8 mouse cellular contexts compared by ENCODE assay signal in genomic region chr5:116422699-116423201, GRCm38 (mm10). TPM values are rescaled to one million over a fixed set of nuclear protein-coding genes. Genes with fewer than 3 reads are reported as not detected.
DNase-seq lines count a peak whose midpoint lies in the region; ATAC-seq and TF ChIP-seq lines count a peak whose summit lies in the region.

Gene Hspb8 (minus strand): TSS chr5:116422864.

- H3K9me3 ChIP-seq in E14TG2a.4 (ENCODE audit: low read length): no peaks in the 10 kb centered on the region
- no peaks in the 10 kb centered on the region for H3K9me3 ChIP-seq in embryonic facial prominence, embryonic 13.5 days
- H3K9me3 ChIP-seq in heart, embryonic 12.5 days (replicated peaks): no peaks in the 10 kb centered on the region
- H3K9me3 ChIP-seq in kidney, embryonic 16.5 days (ENCODE audit: low read length): no peaks in the 10 kb centered on the region
- H3K9me3 ChIP-seq in liver, embryonic 16.5 days (replicated peaks; ENCODE audit: control insufficient read depth, low read length): no peaks in the 10 kb centered on the region

- peak within 1 kb of the TSS; percentile 76 for H3K27ac ChIP-seq in embryonic facial prominence, embryonic 13.5 days
- peak within 1 kb of the TSS; percentile 92 for H3K27ac ChIP-seq in heart, embryonic 12.5 days (ENCODE audit: poor library complexity, severe bottlenecking)
- H3K27ac ChIP-seq in kidney, embryonic 16.5 days (ENCODE audit: low read length): 0 out of 2 replicates have a peak within 1 kb of the TSS, but pooled peaks have one; percentile 44
- H3K27ac ChIP-seq in liver, embryonic 16.5 days (ENCODE audit: low read length): peak within 1 kb of the TSS; percentile 22

- peak within 1 kb of the TSS; percentile 72 for H3K4me2 ChIP-seq in embryonic facial prominence, embryonic 13.5 days
- peak within 1 kb of the TSS; percentile 73 for H3K4me2 ChIP-seq in heart, embryonic 12.5 days
- H3K4me2 ChIP-seq in kidney, embryonic 16.5 days (replicated peaks; ENCODE audit: low read depth, low read length): peak within 1 kb of the TSS; percentile 70
- peak within 1 kb of the TSS; percentile 33 for H3K4me2 ChIP-seq in liver, embryonic 16.5 days (ENCODE audit: low read depth, low read length)

- ATAC-seq in embryonic facial prominence, embryonic 13.5 days (ENCODE audit: insufficient number of reproducible peaks, insufficient read depth, low FRiP score, low TSS enrichment, low read depth): peak; percentile 44; the same call in 1 of the 2 replicates
- ATAC-seq in heart, embryonic 12.5 days (ENCODE audit: insufficient number of reproducible peaks, low FRiP score): peak; percentile 90
- ATAC-seq in kidney, embryonic 16.5 days (ENCODE audit: low FRiP score, low TSS enrichment): peak; percentile 92
- ATAC-seq in liver, embryonic 16.5 days (ENCODE audit: low read depth): peak; percentile 79

- H3K36me3 ChIP-seq in E14TG2a.4 (ENCODE audit: insufficient read depth, low read length): peaks cover 4% of the 10 kb centered on the region; the same call in 1 of the 2 replicates
- no peaks in the 10 kb centered on the region for H3K36me3 ChIP-seq in embryonic facial prominence, embryonic 13.5 days
- H3K36me3 ChIP-seq in heart, embryonic 12.5 days: no peaks in the 10 kb centered on the region
- no peaks in the 10 kb centered on the region for H3K36me3 ChIP-seq in kidney, embryonic 16.5 days (ENCODE audit: insufficient read depth, low read length)
- no peaks in the 10 kb centered on the region for H3K36me3 ChIP-seq in liver, embryonic 16.5 days (ENCODE audit: control insufficient read depth, insufficient read depth)

- TF ChIP-seq CTCF in E14TG2a.4 (conservative IDR thresholded peaks at IDR 0.05; ENCODE audit: low read length): no peak

- H3K27me3 ChIP-seq in E14TG2a.4 (ENCODE audit: insufficient read depth, low read length): peaks cover 6% of the 10 kb centered on the region; the same call in 1 of the 2 replicates
- H3K27me3 ChIP-seq in embryonic facial prominence, embryonic 13.5 days: peaks cover 9% of the 10 kb centered on the region
- no peaks in the 10 kb centered on the region for H3K27me3 ChIP-seq in heart, embryonic 12.5 days (replicated peaks)
- H3K27me3 ChIP-seq in kidney, embryonic 16.5 days (ENCODE audit: insufficient read depth, low read length): peaks cover 3% of the 10 kb centered on the region; the same call in 1 of the 2 replicates
- H3K27me3 ChIP-seq in liver, embryonic 16.5 days (ENCODE audit: control insufficient read depth, insufficient read depth, low read depth, low read length): no peaks in the 10 kb centered on the region

- peak within 1 kb of the TSS; percentile 73 for H3K9ac ChIP-seq in embryonic facial prominence, embryonic 13.5 days
- peak within 1 kb of the TSS; percentile 77 for H3K9ac ChIP-seq in heart, embryonic 12.5 days
- peak within 1 kb of the TSS; percentile 59 for H3K9ac ChIP-seq in kidney, embryonic 16.5 days (replicated peaks; ENCODE audit: low read length)
- peak within 1 kb of the TSS; percentile 47 for H3K9ac ChIP-seq in liver, embryonic 16.5 days (ENCODE audit: low read depth, low read length)

- H3K4me3 ChIP-seq in E14TG2a.4 (replicated peaks; ENCODE audit: low read length): peak within 1 kb of the TSS; percentile 79
- peak within 1 kb of the TSS; percentile 39 for H3K4me3 ChIP-seq in embryonic facial prominence, embryonic 13.5 days
- peak within 1 kb of the TSS; percentile 53 for H3K4me3 ChIP-seq in heart, embryonic 12.5 days
- H3K4me3 ChIP-seq in kidney, embryonic 16.5 days (ENCODE audit: low read length): peak within 1 kb of the TSS; percentile 45
- peak within 1 kb of the TSS; percentile 47 for H3K4me3 ChIP-seq in liver, embryonic 16.5 days (ENCODE audit: low read depth, low read length)

- DNase-seq in adrenal gland, postnatal 14 days: peak; percentile 86
- DNase-seq in ovary, adult 18-20 months (ENCODE audit: low spot score): peak; percentile 82
- DNase-seq in natural killer cell, adult 2 months (ENCODE audit: low spot score in 2 of 2): no peak

- WGBS in embryonic facial prominence, embryonic 13.5 days: under 1% methylated on average over 17 of the region's 20 CpGs
- under 1% methylated on average over 19 of the region's 20 CpGs for whole genome bisulfite sequencing in heart, embryonic 12.5 days
- WGBS in kidney, embryonic 16.5 days: 0% methylated on average over 17 of the region's 20 CpGs
- under 1% methylated on average over 17 of the region's 20 CpGs for WGBS in liver, embryonic 16.5 days (ENCODE audit: insufficient replicate concordance)

- peaks cover 81% of the 10 kb centered on the region for H3K4me1 ChIP-seq in E14TG2a.4 (replicated peaks; ENCODE audit: low read depth, low read length)
- H3K4me1 ChIP-seq in embryonic facial prominence, embryonic 13.5 days: peaks cover 38% of the 10 kb centered on the region
- H3K4me1 ChIP-seq in heart, embryonic 12.5 days (replicated peaks): peaks cover 48% of the 10 kb centered on the region
- H3K4me1 ChIP-seq in kidney, embryonic 16.5 days (ENCODE audit: insufficient read depth, low read length): peaks cover 16% of the 10 kb centered on the region
- no peaks in the 10 kb centered on the region for H3K4me1 ChIP-seq in liver, embryonic 16.5 days (ENCODE audit: control insufficient read depth, low read depth, low read length)

RNA-seq across cellular contexts. Expression of gene Hspb8, which starts in this region (rescaled TPM):
- total RNA-seq in adrenal gland, postnatal 14 days (2021): 37.7 and 45.9 TPM in 2 replicates
- 8.4 and 11.0 TPM in 2 replicates for polyA plus RNA-seq in embryonic facial prominence, embryonic 13.5 days (2015; fragmentation: Nextera tagmentation; extraction: Ambion mirVana)
- polyA plus RNA-seq in heart, embryonic 12.5 days (2016; fragmentation: Nextera tagmentation; extraction: Ambion mirVana): 37.7 and 37.9 TPM in 2 replicates
- 5.7 and 6.6 TPM in 2 replicates for polyA plus RNA-seq in kidney, embryonic 16.5 days (2015; fragmentation: Nextera tagmentation; extraction: Ambion mirVana)
- polyA plus RNA-seq in liver, embryonic 16.5 days (2015; fragmentation: Nextera tagmentation; extraction: Ambion mirVana): 2.8 and 3.6 TPM in 2 replicates

Comparison
In these comparisons a context has a peak if more than half of its experiments do, and no peak if none do; other contexts are left out.
1. DNase-seq: peak in adrenal gland, postnatal 14 days (single experiment) and ovary, adult 18-20 months (single experiment); none in natural killer cell, adult 2 months (0 of 2).
2. H3K27ac ChIP-seq: peak in every context shown above with its lines; median percentile 92 in heart, embryonic 12.5 days; 76 in embryonic facial prominence, embryonic 13.5 days; 44 in kidney, embryonic 16.5 days; 22 in liver, embryonic 16.5 days.
3. Peak in every context shown above with its lines, with median percentiles within 50 percentile points of each other: H3K4me3 ChIP-seq, ATAC-seq, H3K4me2 ChIP-seq and H3K9ac ChIP-seq.